Mouse (Mus musculus) embryonic facial prominence, embryonic 11.5 days (tissue): ENCODE measurements around the gene Rgs12. TPM values are rescaled to one million over a fixed set of nuclear protein-coding genes. Genes with fewer than 3 reads are reported as not detected.

Experiments
- ATAC-seq: fragments of 200-750 bp; cut with Nextera tagmentation; replicated peaks from 2 replicates; pipeline ENCODE4 v1.8.0; 2017; ENCODE audit warnings: low read depth; ENCODE audit not compliant: insufficient number of reproducible peaks, low FRiP score, low TSS enrichment
- DNase-seq: peaks from one replicate; pipeline ENCODE4 v3.0.0-alpha.2; 2015; ENCODE audit warnings: low spot score
- H3K27ac ChIP-seq: fragments of 300-500 bp; sonication (generic); replicated peaks from 2 replicates; pipeline ENCODE4 v1.5.1; 2014; ENCODE audit warnings: mild to moderate bottlenecking, low read depth, low read length, control low read depth
- H3K27me3 ChIP-seq: fragments of 300-500 bp; sonication (generic); 2 replicates; pipeline ENCODE4 v1.6.1; 2014; ENCODE audit warnings: mild to moderate bottlenecking, low read length, moderate library complexity, mixed read lengths; ENCODE audit not compliant: control insufficient read depth, insufficient read depth
- H3K36me3 ChIP-seq: fragments of 300-500 bp; sonication (generic); replicated peaks from 2 replicates; pipeline ENCODE4 v1.6.1; 2014; ENCODE audit warnings: low read depth, mild to moderate bottlenecking, low read length, moderate library complexity, mixed read lengths; ENCODE audit not compliant: control insufficient read depth, insufficient read depth
- H3K4me1 ChIP-seq: fragments of 300-500 bp; sonication (generic); 2 replicates; pipeline ENCODE4 v1.6.1; 2014; ENCODE audit warnings: low read length, mixed read lengths; ENCODE audit not compliant: control insufficient read depth, insufficient read depth
- H3K4me2 ChIP-seq: fragments of 300-500 bp; sonication (generic); 2 replicates; pipeline ENCODE4 v1.6.1; 2014; ENCODE audit warnings: low read depth, mild to moderate bottlenecking, control low read depth, low read length, moderate library complexity
- H3K4me3 ChIP-seq: fragments of 300-500 bp; sonication (generic); 2 replicates; pipeline ENCODE4 v1.5.1; 2014; ENCODE audit warnings: low read depth, low read length, control low read depth
- H3K9ac ChIP-seq: fragments of 300-500 bp; sonication (generic); replicated peaks from 2 replicates; pipeline ENCODE4 v1.6.1; 2014; ENCODE audit warnings: mild to moderate bottlenecking, control low read depth, low read length
- H3K9me3 ChIP-seq: fragments of 300-500 bp; sonication (generic); replicated peaks from 2 replicates; pipeline ENCODE4 v1.6.1; 2016; ENCODE audit warnings: mild to moderate bottlenecking, low read length, inconsistent platforms, mixed read lengths; ENCODE audit not compliant: control insufficient read depth
- whole genome bisulfite sequencing: fragments of 180-500 bp; shearing (Covaris S2); extraction: QIAGEN DNeasy Blood & Tissue Kit; methylation state at CpG from one replicate; pipeline ENCODE4 v1.1.7; 2014; 5-methylcytosine and 5-hydroxymethylcytosine counted together
- polyA plus RNA-seq: library from polyadenylated mRNA; unstranded; fragments of >200 nt; fragmentation: Nextera tagmentation; extraction: Ambion mirVana; gene quantifications from 2 replicates; pipeline ENCODE4 v1.2.1, GENCODE M21; 2014

Rgs12 gene
- polyA plus RNA-seq, 1 experiment from 2014 or later = 33.7 TPM

GRCm38 (mm10) chr5:35029303-35029702, 80.1 kb downstream of the Rgs12 start:
- no peaks in the 10 kb centered on the region for H3K4me1 ChIP-seq
- WGBS = 92% methylated on average over 1 of the region's 1 CpGs
- H3K4me2 ChIP-seq = no peak overlapping the region
- no peak for DNase-seq
- peaks cover 11% of the 10 kb centered on the region for H3K36me3 ChIP-seq
- no peak overlapping the region for H3K9ac ChIP-seq
- H3K4me3 ChIP-seq = no peak overlapping the region
- ATAC-seq = no peak
- no peaks in the 10 kb centered on the region for H3K27me3 ChIP-seq
- H3K9me3 ChIP-seq = no peaks in the 10 kb centered on the region
- no peak overlapping the region for H3K27ac ChIP-seq

GRCm38 (mm10) chr5:35029755-35030154, 80.5 kb downstream of the Rgs12 start:
- no peaks in the 10 kb centered on the region for H3K4me1 ChIP-seq
- H3K4me3 ChIP-seq = no peak overlapping the region
- H3K4me2 ChIP-seq = no peak overlapping the region
- H3K9ac ChIP-seq = no peak overlapping the region
- no peaks in the 10 kb centered on the region for H3K27me3 ChIP-seq
- H3K36me3 ChIP-seq = peaks cover 11% of the 10 kb centered on the region
- 94% methylated on average over 5 of the region's 5 CpGs for WGBS
- H3K9me3 ChIP-seq = no peaks in the 10 kb centered on the region
- ATAC-seq (no peak), DNase-seq (no peak)
- no peak overlapping the region for H3K27ac ChIP-seq

- DNase-seq (no peak), ATAC-seq (no peak)
- no peak overlapping the region for H3K4me3 ChIP-seq
- H3K27me3 ChIP-seq = no peaks in the 10 kb centered on the region
- WGBS = 81% methylated on average over 5 of the region's 5 CpGs
- H3K9me3 ChIP-seq = no peaks in the 10 kb centered on the region
- H3K4me1 ChIP-seq = no peaks in the 10 kb centered on the region
- H3K36me3 ChIP-seq = peaks cover 2% of the 10 kb centered on the region
- no peak overlapping the region for H3K9ac ChIP-seq
- no peak overlapping the region for H3K4me2 ChIP-seq
- no peak overlapping the region for H3K27ac ChIP-seq
Observed at GRCm38 (mm10) chr5:35033068-35033467, 83.8 kb downstream of the Rgs12 start.

GRCm38 (mm10) chr5:35033619-35034018, 84.4 kb downstream of the Rgs12 start:
- Histone ChIP-seq H3K27ac (no peak overlapping the region), H3K36me3 (peaks cover under 1% of the 10 kb centered on the region), H3K9me3 (no peaks in the 10 kb centered on the region), H3K27me3 (no peaks in the 10 kb centered on the region), H3K4me3 (no peak overlapping the region), H3K9ac (no peak overlapping the region), H3K4me2 (no peak overlapping the region), H3K4me1 (no peaks in the 10 kb centered on the region)
- ATAC-seq (no peak), DNase-seq (no peak)
- WGBS = 75% methylated on average over 1 of the region's 1 CpGs

DNA sequence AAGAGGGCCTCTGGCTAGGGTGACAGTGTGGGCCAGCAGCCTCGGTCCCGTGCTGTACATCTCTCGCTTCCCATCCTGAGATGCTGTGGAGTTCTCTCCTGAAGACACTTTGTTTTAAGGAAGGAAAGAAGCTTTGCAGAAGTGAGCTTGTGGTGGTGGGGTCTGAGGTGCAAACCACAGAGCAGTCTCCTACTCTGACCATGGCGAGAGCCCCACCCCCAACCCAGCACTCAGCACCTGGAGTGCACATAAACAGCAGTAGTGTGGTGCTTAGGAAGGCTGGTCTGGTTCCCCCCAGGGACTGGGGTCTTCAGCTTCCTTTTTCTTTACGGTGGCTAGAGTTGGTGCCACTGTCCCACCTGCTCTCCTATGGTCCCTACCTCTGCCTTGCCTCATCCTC, 85.9 kb downstream of the Rgs12 start:
- no peak overlapping the region for H3K9ac ChIP-seq
- no peak for ATAC-seq
- H3K4me1 ChIP-seq = no peaks in the 10 kb centered on the region
- no peak overlapping the region for H3K27ac ChIP-seq
- no peaks in the 10 kb centered on the region for H3K9me3 ChIP-seq
- no peak overlapping the region for H3K4me2 ChIP-seq
- WGBS = 86% methylated on average over 5 of the region's 5 CpGs
- H3K36me3 ChIP-seq = no peaks in the 10 kb centered on the region; the same call in none of the 2 replicates
- DNase-seq = no peak
- no peaks in the 10 kb centered on the region for H3K27me3 ChIP-seq
- H3K4me3 ChIP-seq = no peak overlapping the region

- Histone ChIP-seq H3K4me1 (no peaks in the 10 kb centered on the region), H3K4me2 (no peak overlapping the region), H3K27ac (no peak overlapping the region), H3K36me3 (no peaks in the 10 kb centered on the region; the same call in none of the 2 replicates), H3K4me3 (no peak overlapping the region), H3K9ac (no peak overlapping the region), H3K9me3 (no peaks in the 10 kb centered on the region), H3K27me3 (no peaks in the 10 kb centered on the region)
- ATAC-seq = no peak
- no peak for DNase-seq
- WGBS = 71% methylated on average over 4 of the region's 4 CpGs
Observed at GRCm38 (mm10) chr5:35035795-35036194, 86.5 kb downstream of the Rgs12 start.

GRCm38 (mm10) chr5:35037438-35037837, 88.2 kb downstream of the Rgs12 start:
- ATAC-seq = no peak
- Histone ChIP-seq H3K27me3 (no peaks in the 10 kb centered on the region), H3K36me3 (no peaks in the 10 kb centered on the region; the same call in 1 of the 2 replicates), H3K4me3 (no peak overlapping the region), H3K4me2 (no peak overlapping the region), H3K4me1 (no peaks in the 10 kb centered on the region), H3K9ac (no peak overlapping the region), H3K9me3 (no peaks in the 10 kb centered on the region), H3K27ac (no peak overlapping the region)
- DNase-seq = no peak

DNA sequence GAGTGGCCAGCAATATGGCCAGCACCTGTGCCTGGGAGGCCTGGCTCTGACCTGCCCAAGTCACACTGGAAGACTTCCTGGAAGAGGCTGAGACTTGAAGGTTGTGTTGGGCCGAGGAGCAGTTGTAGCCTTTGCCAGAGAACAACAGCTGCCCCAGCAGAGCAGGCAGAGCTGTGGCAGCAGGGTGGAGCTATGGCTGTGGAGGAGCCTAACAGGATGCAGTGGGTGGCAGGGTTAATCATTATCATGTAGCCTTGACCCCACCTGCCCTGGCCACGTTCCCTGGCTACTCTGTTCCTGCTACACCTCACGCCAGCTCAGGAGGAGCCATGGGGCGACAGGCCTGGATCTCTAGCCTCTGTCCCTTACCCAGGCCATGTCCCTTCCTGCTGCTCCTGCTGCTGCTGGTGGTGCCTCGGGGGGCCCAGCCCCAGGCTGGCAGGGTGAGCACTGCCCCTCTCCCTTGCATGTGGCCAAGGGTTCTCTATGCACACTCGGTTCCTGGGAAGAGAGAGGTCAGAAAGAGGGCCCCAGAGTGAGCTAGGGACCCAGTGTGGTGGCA, 92.1 kb downstream of the Rgs12 start, which contains the start of gene Hgfac:
TSS of gene Hgfac (plus strand) at position 242 of the 562 bp plus-strand sequence.
- ATAC-seq (no peak), DNase-seq (no peak)
- WGBS = 62% methylated on average over 6 of the region's 6 CpGs
- Histone ChIP-seq H3K4me1 (no peaks in the 10 kb centered on the region), H3K4me2 (no peak within 1 kb of the TSS), H3K27ac (no peak within 1 kb of the TSS), H3K27me3 (no peaks in the 10 kb centered on the region; the same call in 1 of the 2 replicates), H3K9me3 (no peaks in the 10 kb centered on the region), H3K4me3 (no peak within 1 kb of the TSS), H3K36me3 (no peaks in the 10 kb centered on the region), H3K9ac (no peak within 1 kb of the TSS)
